Mouse (Mus musculus) ES-Bruce4 (cell line): Measurements from ENCODE around the gene Banp.

Experiments used
- CTCF ChIP-seq: IDR thresholded peaks from one replicate; pipeline ENCODE4 v1.8.1; 2011; ENCODE audit warnings: low read depth, low read length
- EP300 ChIP-seq: IDR thresholded peaks from 2 replicates; pipeline ENCODE4 v1.6.1; 2011; ENCODE audit warnings: low read depth, low read length; ENCODE audit not compliant: insufficient read depth
- POLR2A ChIP-seq: IDR thresholded peaks from one replicate; pipeline ENCODE4 v1.8.1; 2011; ENCODE audit warnings: low read length; ENCODE audit not compliant: insufficient read depth

- TF ChIP-seq POLR2A (no peak), EP300 (no peak), CTCF (no peak)
Measured at GRCm38 (mm10) chr8:121926266-121926665, 23.3 kb upstream of the Banp start.
